Mouse (Mus musculus) kidney, adult 8-10 months (tissue): ENCODE results near the gene Tespa1.
"Not testable (repeated sequence)": the region's sequence is repeated elsewhere in the genome, so short reads cannot be mapped to it uniquely, and the experiment has no call there.

ENCODE experiments used
- DNase-seq, 2 experiments: peaks; one replicate each; pipeline ENCODE4 v3.0.0; 2022

Tespa1 gene

DNA sequence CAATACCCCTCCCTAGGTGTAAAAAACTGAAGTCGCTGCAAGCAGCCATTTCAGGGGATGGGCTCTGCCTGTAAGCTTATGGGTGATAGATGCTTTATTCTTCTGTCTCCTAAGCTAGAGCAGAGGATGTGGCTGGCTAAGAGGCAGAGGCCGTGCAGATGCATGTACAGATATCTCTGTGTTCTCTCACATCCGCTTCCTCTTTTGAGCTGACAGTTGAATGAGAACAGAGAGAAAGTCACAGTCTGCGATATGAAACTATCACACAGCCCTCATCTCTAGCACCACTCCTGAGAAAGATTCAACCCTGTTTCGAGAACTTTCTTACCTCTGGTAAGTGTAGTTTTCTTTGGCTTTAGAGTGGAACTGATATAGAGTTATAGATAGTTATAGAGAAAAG lies at the start of gene Tespa1:
Tespa1 (plus strand) TSS at position 234 of the 400 bp plus-strand sequence.
- DNase-seq, result no peak

DNA sequence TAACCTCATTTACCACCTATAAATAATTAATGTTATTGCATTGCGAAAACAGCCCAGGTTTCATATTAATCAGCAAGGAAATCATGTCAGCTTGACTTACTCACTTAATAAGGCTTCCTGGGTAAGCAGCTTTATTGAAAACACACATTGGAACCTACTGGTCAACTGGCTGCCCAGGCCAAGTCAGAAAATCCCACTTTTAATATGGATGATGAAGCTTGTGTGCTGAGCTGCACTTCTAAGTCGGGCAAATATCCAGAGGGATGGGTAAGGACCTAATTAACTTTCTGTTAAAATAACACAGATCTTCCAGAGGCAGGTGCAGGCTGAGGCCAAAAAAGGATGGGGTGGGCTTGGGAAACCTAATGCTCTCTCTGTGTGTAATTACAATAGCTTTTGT lies 46.9 kb upstream of the Tespa1 start:
- no peak for DNase-seq

DNA sequence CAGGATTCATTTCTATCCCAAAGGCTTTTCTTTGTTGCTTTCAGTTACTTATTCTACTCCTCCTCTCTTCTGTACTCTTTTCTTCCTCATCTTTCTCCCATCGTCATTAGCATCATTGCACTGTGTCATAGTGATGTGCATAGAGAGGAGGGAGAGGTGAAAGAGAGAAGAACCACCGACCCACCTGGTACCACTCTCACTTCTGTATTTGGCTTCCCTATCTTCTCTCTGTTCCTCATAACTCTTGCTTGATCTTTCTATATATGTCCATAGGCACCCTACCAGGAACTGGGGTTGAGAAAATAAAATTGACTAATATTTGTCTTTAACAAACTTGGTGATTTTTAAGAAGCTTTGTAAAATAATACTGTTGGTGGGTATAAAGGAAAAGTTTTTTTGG lies 46.2 kb upstream of the Tespa1 start:
- DNase-seq, result no peak

DNA sequence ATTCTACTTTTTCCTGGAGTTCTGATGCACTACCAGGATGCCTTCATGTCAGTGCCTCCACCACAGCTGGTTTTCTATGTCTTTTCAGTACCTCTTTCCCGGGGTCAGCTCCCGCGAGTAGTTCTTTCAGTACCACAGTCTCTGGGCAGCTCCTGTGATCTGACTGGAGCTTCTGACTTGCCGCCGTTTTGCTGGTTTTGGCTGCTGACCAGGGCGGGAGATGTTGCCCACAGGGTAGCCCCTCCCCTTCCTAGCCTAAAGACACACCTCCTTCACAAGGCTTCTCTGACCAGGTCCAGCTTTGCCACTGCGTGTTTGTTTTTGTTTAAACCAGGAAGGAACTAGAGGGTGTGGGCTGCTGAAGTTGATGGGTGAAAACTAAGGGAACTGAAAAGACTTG lies 42.6 kb upstream of the Tespa1 start, which contains the start of gene Neurod4:
Neurod4 (minus strand) TSS at position 175 of the 400 bp plus-strand sequence.
- no peak for DNase-seq

DNA sequence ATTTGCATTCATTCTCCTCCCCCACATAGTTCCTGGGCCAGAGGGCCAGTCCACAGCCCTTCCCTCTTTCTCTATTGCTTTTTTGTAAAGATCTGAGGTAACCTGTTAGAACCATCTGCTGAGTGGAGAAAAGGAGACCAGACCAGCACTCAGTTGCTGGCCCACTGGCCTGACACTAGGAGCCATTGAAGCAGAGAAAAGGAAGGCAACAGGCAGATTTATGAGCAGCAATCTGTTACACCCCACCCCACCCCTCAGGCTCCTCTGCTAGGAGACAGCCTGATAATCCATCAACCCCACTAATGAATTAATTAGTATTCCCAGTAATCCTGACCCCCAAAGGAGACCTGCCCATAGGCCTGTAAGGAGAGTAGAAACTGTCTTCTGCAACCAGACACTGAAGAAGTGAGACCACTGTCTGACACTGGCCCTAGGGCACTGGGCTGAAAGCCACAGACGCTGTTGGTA lies 40.7 kb upstream of the Tespa1 start:
- DNase-seq, result no peak

DNA sequence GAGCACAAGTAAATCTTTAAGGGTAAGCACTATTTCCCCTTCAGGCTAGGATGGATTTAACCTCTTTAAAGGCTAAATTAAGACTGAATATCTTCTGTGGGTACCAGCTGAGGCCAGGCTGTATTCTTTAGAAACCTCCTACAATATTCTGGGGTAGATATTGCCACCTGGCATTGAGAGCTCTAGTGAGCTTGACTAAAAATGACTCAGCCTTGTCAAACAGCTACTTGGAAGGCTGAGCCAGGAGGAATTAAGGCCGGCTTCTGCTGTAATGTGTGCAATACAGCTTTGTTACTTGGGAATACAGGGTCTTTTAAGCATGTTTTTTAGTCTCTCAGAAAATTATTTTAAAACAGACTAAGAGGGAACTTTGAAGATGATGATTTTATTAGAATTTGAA lies 35.5 kb upstream of the Tespa1 start:
- DNase-seq, result no peak

DNA sequence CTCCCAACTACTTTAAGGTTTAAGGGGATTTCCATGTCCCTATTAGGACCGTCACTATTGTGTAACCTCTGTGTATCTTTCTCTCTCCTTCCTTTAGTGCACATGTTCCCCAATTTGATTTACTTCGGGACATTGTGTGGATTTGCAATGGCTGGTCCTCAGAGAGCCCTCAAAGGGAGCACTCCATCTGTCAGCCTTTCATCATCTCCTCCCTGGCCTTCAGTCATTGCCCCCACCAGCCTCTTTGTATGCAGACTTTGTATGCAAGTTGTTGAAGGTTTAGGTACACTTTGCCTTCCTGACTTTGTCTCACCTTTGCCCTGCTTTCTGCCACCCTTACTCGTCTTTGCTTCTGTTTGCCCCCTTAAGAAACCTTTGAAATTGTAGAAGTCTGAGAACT lies 34.7 kb upstream of the Tespa1 start:
- DNase-seq, result no peak

DNA sequence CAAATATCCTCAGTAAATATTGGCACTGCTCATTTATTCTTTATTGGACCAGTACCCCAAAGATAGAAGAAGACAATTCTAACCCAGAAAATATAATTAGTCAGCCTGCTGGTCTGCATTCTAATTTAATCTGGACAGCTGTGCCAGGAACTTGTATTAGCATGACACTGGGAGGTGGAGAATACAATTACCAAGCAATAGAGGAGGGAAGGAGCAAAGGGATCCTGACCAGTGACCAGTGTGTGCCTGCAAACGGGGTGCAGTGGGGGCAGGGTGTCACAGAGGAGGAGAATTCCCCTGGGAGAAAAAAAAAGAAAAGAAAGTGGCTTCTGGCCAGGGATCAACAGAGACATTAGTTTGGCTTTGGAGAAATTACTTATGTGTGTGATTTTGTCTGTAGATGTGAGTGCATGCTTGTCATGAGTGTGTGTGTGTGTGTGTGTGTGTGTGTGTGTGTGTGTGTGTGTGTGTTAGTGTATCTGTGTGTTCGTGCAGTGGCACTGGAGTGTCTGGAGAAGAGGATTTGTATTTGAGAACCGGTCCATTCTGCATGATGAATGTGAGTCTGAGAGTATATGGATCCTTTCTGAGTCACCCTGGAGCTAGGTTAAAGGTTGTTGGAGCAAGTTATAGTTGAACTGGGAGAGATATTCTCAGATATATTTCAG lies 28.8 kb upstream of the Tespa1 start:
- DNase-seq, result no peak

DNA sequence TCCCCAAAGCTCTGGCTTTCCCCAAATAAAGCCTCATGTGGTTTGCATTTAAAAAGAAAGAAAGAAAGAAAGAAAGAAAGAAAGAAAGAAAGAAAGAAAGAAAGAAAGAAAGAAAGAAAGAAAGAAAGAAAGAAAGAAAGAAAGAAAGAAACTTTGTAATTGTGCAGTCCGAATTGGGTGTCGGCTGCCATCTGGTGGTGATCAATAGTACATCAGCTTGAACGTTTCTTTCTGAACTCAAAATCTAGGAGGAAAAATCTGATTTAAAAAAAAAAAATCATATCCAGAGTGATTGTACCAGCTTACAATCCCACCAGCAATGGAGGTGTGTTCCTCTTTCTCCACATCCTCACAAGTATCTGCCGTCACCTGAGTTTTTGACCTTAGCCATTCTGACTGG lies 23.9 kb upstream of the Tespa1 start:
- DNase-seq, result peak in 1 of 2 experiments; percentile 11

DNA sequence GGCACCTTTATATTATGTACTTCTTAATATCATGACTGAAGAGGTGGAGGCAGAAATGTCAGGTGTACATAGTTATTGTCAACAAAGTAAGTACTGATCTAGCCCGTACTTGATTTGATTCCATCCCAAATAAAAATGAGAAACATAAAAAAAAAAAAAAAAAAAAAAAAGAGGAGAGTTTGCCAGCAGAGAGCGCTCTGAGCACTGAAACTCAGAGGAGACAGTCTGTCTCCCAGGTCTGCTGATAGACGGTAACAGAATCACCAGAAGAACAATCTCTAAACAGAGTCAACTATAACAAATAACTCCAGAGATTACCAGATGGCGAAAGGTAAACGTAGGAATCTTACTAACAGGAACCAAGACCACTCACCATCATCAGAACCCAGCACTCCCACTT lies 18.5 kb upstream of the Tespa1 start:
- not testable (repeated sequence) for DNase-seq

DNA sequence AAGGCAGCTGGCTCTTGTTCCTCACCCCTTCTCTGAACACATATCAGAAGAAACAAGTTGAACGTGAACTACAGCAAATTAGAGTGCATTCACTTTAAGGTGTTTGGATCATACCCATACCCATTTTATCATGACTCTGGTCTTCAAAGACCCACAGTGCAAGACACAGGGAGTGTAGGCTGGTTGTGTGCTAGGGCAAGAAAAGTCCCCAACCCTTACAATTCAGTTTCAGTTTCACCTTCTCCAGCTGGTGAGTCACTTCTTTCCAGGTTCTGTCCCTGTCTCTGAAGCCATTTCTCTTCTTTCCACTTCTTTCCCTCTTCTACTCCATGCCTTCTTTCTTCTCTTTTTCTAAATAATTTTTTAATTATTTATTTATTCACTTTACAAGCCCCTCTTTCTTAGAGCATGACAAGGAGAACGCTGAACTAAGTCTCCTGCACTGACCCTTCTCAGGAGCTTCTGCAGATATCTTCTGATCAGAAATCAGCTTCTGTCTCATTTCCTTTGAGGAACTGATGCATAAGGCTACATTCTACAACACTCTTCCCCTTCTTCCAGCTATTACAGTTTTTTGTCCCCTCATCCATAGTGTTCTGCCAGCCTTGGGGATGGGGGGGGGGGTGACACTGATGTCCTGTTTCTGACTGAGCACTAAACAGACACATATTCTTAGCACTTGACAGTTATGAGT lies 11.0 kb upstream of the Tespa1 start:
- no peak for DNase-seq

DNA sequence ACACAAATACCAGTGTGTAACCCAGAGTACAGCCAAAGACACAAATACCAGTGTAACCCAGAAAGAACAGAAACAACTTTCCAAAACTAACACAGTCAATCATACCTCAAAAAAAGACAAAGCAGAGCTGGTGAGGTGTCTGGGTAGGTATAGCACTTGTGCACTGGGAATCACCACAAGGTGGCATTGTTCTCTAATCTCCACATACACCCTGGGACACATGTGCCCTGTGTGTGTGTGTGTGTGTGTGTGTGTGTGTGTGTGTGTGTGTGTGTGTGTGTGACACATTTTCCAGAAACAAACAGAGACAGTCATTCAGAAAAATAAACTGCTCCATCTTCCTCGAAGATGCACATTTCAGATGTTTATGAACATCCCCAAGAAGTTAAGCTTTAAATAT lies 9.1 kb upstream of the Tespa1 start:
- DNase-seq, result peak in 1 of 2 experiments; percentile 7

DNA sequence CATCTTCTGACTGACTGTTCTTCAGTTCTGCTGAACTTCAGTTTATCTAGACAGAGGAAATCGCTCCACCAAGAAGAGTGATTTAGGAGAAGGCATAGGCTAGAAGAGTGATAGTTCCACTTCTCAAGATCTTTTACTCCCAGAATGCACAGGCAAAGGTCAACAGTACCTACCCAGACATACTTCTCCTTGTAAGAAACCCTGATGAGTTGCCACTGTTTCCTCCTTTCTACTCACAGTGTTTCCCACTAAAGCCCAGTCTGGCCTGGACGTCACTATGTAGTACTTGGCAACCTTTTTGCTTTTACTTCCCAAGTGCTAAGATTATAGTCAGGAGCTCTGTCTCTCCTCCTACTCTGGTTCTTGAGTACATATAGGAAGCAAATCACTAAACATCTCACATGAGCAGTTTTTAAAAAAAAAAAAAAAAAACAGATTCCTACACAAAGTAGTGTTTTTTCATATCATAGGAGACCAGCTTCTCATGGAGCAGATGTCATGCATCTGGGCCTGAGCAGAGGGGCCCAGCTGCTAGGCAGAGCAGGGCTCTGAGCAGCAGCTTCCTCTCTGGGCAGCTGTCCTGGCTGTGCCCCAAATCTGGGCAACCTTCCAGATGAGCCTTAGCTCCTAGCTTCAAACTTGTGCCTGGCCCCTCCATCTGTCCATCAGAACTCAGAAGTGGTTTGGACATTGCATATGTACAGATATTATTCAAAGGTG lies 8.4 kb upstream of the Tespa1 start:
- no peak for DNase-seq

DNA sequence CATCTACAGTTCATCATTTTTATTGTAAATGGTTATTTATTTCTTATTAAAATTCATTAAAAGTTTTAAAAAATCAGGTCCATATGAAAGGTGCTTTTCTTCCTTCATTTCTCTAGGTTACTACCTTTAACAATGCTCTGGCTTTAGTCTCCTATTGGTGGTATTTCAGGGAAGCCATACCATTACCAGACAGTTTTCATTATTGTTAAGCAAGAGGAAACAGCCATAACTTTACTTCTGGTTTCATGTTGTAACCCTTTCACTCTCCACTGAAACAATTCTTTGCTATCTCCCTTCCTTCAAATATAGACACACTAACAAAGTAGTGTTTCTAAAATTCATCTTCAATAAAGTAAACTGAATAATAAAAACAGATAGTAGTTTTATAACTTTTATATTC lies 6.8 kb upstream of the Tespa1 start:
- DNase-seq, result no peak

DNA sequence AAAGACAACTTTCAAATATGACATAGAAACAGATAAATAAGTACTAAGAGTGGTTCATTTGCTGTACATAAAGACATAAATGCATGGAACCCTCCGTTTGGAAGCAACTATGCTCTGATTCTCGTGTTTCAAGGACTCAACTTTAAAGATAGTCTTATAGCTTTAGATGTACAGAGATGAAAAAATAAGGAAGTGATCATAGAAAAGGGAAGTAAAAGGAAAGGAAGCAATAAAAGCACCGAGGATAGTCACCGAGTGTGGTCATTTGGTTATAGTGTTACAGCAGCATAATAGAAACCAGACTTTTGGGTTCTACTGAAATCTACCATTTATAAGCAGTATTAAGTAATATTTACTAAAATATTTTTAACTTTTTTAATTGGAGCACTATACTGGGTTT lies 4.0 kb upstream of the Tespa1 start:
- DNase-seq, result no peak

DNA sequence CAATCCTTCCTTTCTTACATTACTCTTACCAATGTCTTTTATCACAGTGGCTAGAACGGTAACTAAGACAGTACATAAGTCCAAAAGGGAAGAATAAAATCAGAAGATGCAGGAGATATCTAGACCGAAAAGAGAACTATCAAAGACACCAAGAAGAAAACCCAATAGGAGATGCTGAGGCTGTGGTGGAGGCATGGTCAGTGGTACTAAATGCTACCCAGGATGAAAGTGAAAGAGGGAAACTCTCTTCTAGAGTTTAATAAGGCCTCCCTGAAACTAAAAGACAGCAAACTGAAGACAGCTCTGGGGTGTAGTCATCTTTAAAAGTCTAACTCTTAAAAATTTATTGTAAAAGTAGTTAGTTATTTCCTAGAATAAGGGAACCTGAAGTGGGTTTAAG lies 2.0 kb upstream of the Tespa1 start:
- DNase-seq, result no peak

DNA sequence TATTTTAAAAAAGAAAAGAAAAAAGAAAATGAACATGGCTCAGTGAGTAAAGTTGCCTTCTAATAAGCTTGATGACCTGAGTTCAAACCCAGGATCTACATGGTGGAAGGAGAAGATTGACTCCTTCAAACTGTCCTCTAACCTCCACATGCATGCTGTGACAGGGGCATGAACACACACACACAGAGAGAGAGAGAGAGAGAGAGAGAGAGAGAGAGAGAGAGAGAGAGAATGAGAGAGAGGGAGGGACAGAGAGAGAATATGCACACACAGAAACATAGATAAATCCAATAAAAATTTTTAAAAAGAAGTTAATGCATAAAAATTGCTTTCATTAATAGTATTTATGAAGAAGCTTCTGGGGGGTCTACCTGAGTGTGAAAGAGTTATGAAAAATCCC lies 608 bp upstream of the Tespa1 start:
- no peak for DNase-seq

DNA sequence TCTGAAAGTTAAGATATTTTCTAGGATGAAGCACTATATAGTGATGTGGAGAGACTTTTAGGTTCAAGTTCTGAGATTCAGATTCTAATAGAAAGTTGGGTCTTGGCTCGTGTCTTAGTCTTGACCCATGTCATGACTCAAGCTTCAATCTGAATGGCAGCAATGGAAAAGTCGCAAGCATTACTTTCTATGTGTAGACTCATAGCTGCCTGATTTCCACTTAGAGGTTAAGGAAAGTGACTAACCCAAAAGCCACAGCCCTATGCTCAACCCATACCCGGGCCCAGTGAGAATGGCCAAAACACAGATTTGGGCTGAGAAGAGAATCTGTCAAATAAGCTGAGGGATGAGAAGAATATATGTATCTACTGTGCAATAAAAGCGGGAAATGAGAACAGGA lies 1.6 kb downstream of the Tespa1 start:
- DNase-seq, result no peak

DNA sequence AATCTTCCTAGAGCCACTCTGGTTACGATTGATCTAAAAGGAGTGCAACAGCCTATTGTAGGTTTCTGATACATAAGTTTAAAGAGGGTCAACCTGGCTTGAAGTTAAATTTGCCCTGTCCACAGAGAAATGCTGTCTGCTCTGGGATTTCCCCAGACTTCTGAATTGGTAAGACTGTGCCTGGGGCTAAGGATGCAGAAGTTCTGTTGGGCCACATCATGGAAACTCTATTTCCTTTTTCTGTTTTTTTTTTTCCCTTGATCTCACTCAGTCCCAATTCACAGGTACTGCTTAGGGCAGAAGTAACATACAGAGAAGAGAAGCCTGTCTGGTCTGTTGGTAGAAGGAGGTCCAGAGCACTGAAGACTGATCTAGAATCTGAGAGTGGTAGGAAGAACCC lies 8.0 kb downstream of the Tespa1 start:
- DNase-seq, result no peak

DNA sequence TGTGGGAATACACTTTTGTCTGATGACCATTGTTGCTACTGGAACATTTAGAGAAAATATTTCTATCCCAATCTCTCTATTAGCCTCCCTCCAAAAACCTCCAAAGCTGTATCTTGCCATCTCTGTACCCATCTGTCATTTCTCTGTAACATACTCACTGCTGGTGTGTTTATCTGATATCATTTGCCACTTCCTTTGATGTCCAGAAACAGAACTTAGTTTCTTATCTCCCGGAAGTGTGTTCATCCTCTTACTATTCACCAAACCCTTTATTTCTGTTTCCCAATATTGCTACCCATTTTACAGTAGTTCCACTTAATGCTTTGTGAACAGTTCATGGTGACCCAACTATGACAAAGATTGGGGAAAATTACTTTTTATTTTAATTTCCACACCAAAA lies 13.7 kb downstream of the Tespa1 start:
- DNase-seq, result no peak

DNA sequence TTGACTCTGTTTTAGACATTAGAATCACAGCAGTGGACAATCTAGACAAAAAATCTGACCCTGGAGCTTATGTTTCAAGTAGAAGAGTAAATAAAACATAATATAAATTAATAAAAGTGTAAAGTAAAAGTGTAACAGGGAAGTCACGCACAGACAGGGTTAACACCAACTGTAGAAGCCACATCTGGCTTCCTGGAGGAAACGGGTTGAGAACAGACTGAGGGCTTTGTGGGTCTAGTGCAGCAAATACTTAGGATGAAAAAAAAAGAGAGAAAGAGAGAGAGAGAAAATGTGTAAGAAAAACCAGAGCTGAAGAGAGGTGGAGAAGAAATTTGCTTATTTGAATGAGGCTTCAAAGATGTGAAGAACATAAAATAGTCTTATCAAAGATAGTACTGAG lies 14.9 kb downstream of the Tespa1 start:
- no peak for DNase-seq

DNA sequence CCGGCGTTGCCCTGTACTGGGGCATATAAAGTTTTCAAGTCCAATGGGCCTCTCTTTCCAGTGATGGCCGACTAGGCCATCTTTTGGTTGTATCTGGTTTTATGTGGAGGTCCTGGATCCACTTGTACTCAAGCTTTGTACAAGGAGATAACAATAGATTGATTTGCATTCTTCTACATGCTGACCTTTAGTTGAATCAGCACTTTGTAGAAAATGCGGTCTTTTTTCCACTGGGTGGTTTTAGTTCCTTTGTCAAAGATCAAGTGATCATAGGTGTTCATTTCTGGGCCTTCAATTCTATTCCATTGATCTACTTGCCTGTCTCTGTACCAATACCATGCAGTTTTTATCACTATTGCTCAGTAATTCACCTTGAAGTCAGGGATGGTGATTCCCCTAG lies 17.4 kb downstream of the Tespa1 start:
- DNase-seq, result not testable (repeated sequence)

DNA sequence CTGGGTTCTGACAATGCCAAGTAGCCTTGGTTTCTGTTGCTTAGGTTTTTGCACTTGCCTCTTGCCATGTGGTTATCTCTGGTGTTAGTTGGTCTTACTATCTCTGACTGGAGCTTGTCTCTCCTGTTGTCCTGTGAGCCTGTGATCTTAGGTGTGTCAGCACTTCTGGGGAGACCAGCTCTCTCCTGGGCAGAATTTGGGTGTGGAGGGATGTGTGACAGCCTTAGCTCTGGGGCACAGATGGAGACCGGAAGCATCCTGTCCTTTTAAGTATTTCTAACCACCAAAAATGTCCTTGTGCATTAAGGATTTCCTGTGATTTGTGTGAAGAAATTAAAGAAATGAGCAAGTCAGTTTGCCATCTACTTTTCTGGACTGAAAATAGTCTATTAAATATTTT lies 21.4 kb downstream of the Tespa1 start:
- no peak for DNase-seq
